Mouse (Mus musculus): ENCODE data around the gene Emc9.

Gene Emc9

GRCm38 (mm10) chr14:55592226-55592625 lies 7.1 kb upstream of the Emc9 start:
- in situ Hi-C loops (cut with MboI; ENCODE audit: low pct_unique_long_range_greater_than_20kb in 1 of 2, low sequenced_read_pairs in 2 of 2, unreplicated experiment in 1 of 2), result no loop called here

- in situ Hi-C loops (cut with MboI; ENCODE audit: low pct_unique_long_range_greater_than_20kb in 1 of 2, low sequenced_read_pairs in 2 of 2, unreplicated experiment in 1 of 2), result no loop called here
These were observed 6.3 kb upstream of the Emc9 start, which contains the start of gene Rnf31 for GRCm38 (mm10) chr14:55591331-55591891. TSS of gene Rnf31 (plus strand) at chr14:55591708.

GRCm38 (mm10) chr14:55590748-55591330 lies 5.7 kb upstream of the Emc9 start, which contains the start of gene Psme2:
TSS of gene Psme2 (minus strand) at chr14:55591113.
- in situ Hi-C loops (cut with MboI; ENCODE audit: low pct_unique_long_range_greater_than_20kb in 1 of 2, low sequenced_read_pairs in 2 of 2, unreplicated experiment in 1 of 2), result no loop called here

- in situ Hi-C loops (cut with MboI; ENCODE audit: low pct_unique_long_range_greater_than_20kb in 1 of 2, low sequenced_read_pairs in 2 of 2, unreplicated experiment in 1 of 2), result no loop called here
These were observed 4.8 kb upstream of the Emc9 start for GRCm38 (mm10) chr14:55589771-55590448.

- in situ Hi-C loops (cut with MboI; ENCODE audit: low pct_unique_long_range_greater_than_20kb in 1 of 2, low sequenced_read_pairs in 2 of 2, unreplicated experiment in 1 of 2), result no loop called here
These were observed 4.2 kb upstream of the Emc9 start for GRCm38 (mm10) chr14:55589271-55589670.

GRCm38 (mm10) chr14:55586149-55586548 lies 1.0 kb upstream of the Emc9 start:
- in situ Hi-C loops (cut with MboI; ENCODE audit: low pct_unique_long_range_greater_than_20kb in 1 of 2, low sequenced_read_pairs in 2 of 2, unreplicated experiment in 1 of 2), result no loop called here

GRCm38 (mm10) chr14:55585566-55585960 lies 461 bp upstream of the Emc9 start:
- in situ Hi-C loops (cut with MboI; ENCODE audit: low pct_unique_long_range_greater_than_20kb in 1 of 2, low sequenced_read_pairs in 2 of 2, unreplicated experiment in 1 of 2), result no loop called here

GRCm38 (mm10) chr14:55584303-55584701 lies 800 bp downstream of the Emc9 start:
- in situ Hi-C loops (cut with MboI; ENCODE audit: low pct_unique_long_range_greater_than_20kb in 1 of 2, low sequenced_read_pairs in 2 of 2, unreplicated experiment in 1 of 2), result no loop called here

- in situ Hi-C loops (cut with MboI; ENCODE audit: low pct_unique_long_range_greater_than_20kb in 1 of 2, low sequenced_read_pairs in 2 of 2, unreplicated experiment in 1 of 2), result no loop called here
These were observed 3.0 kb downstream of the Emc9 start for GRCm38 (mm10) chr14:55581981-55582681.

- in situ Hi-C loops (cut with MboI; ENCODE audit: low pct_unique_long_range_greater_than_20kb in 1 of 2, low sequenced_read_pairs in 2 of 2, unreplicated experiment in 1 of 2), result no loop called here
These were observed 4.4 kb downstream of the Emc9 start for GRCm38 (mm10) chr14:55580731-55581130.

- in situ Hi-C loops (cut with MboI; ENCODE audit: low pct_unique_long_range_greater_than_20kb in 1 of 2, low sequenced_read_pairs in 2 of 2, unreplicated experiment in 1 of 2), result no loop called here
These were observed 5.3 kb downstream of the Emc9 start for GRCm38 (mm10) chr14:55579511-55580496.

- in situ Hi-C loops (cut with MboI; ENCODE audit: low pct_unique_long_range_greater_than_20kb in 1 of 2, low sequenced_read_pairs in 2 of 2, unreplicated experiment in 1 of 2), result no loop called here
These were observed 6.3 kb downstream of the Emc9 start for GRCm38 (mm10) chr14:55578668-55579269.

GRCm38 (mm10) chr14:55577871-55578667 lies 7.0 kb downstream of the Emc9 start, which contains the start of gene Psme1:
TSS of gene Psme1 (plus strand) at chr14:55578123.
- in situ Hi-C loops (cut with MboI; ENCODE audit: low pct_unique_long_range_greater_than_20kb in 1 of 2, low sequenced_read_pairs in 2 of 2, unreplicated experiment in 1 of 2), result no loop called here

- in situ Hi-C loops (cut with MboI; ENCODE audit: low pct_unique_long_range_greater_than_20kb in 1 of 2, low sequenced_read_pairs in 2 of 2, unreplicated experiment in 1 of 2), result no loop called here
These were observed 8.7 kb downstream of the Emc9 start for GRCm38 (mm10) chr14:55576376-55576775.

- in situ Hi-C loops (cut with MboI; ENCODE audit: low pct_unique_long_range_greater_than_20kb in 1 of 2, low sequenced_read_pairs in 2 of 2, unreplicated experiment in 1 of 2), result no loop called here
These were observed 9.4 kb downstream of the Emc9 start for GRCm38 (mm10) chr14:55575711-55576110.

GRCm38 (mm10) chr14:55575302-55575701 lies 9.8 kb downstream of the Emc9 start, which contains the start of gene Fitm1:
TSS of gene Fitm1 (plus strand) at chr14:55575617.
- in situ Hi-C loops (cut with MboI; ENCODE audit: low pct_unique_long_range_greater_than_20kb in 1 of 2, low sequenced_read_pairs in 2 of 2, unreplicated experiment in 1 of 2), result no loop called here

- in situ Hi-C loops (cut with MboI; ENCODE audit: low pct_unique_long_range_greater_than_20kb in 1 of 2, low sequenced_read_pairs in 2 of 2, unreplicated experiment in 1 of 2), result no loop called here
These were observed 13.3 kb downstream of the Emc9 start for GRCm38 (mm10) chr14:55571760-55572159.

Measured in mouse embryonic stem cell (cell line).